Mouse (Mus musculus): ENCODE data around the gene Gtf2h4. TPM values are rescaled to one million over a fixed set of nuclear protein-coding genes. Genes with fewer than 3 reads are reported as not detected.
A peak's percentile ranks its signal among the peaks of the same experiment; 100 is the strongest.

The Gtf2h4 gene
- total and polyA plus RNA-seq, 2 experiments from 2014 or later: 18.0 to 24.2 TPM

DNA sequence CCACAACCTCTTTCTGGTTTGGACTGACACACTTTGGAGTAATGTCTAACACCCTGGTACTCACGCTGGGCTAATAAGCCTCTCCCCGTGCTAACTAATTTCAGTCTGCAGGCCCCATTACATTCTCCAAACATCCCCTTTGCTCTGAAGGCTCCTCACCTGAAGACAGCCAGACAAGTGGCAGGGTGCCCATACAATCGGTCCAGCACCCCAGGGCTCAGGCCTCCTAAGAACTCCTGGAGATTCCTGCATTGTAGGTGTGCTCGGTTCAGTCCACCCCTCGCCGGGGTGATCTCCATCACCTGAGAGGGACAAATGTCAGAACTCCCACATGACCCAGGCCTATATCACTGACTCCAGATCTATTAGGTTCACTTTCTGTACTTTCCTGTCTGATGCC, 1.0 kb downstream of the Gtf2h4 start:
- TF ChIP-seq CTCF (IDR thresholded peaks at IDR 0.05; ENCODE audit: low read depth) (no peak), EP300 (IDR thresholded peaks at IDR 0.05; ENCODE audit: low read depth) (no peak)
- H3K4me3 ChIP-seq (ENCODE audit: low read depth, low read length): 0 out of 2 replicates have a peak overlapping the region, but pooled peaks have one; percentile 76
- ATAC-seq (ENCODE audit: insufficient read depth, low read depth): no peak
- peak overlapping the region; percentile 60; the same call in 1 of the 2 replicates for H3K27ac ChIP-seq (ENCODE audit: low read depth)
- H3K4me1 ChIP-seq (ENCODE audit: control insufficient read depth, insufficient read depth): no peaks in the 10 kb centered on the region
- no peaks in the 10 kb centered on the region for H3K36me3 ChIP-seq (replicated peaks; ENCODE audit: control insufficient read depth, insufficient read depth, low read length)
- 83% methylated on average over 6 of the region's 6 CpGs for WGBS
- H3K4me2 ChIP-seq (ENCODE audit: low read depth, low read length): peak overlapping the region; percentile 88; the same call in 1 of the 2 replicates
- no peaks in the 10 kb centered on the region for H3K27me3 ChIP-seq (ENCODE audit: control insufficient read depth, insufficient read depth, low read length)
- no peaks in the 10 kb centered on the region for H3K9me3 ChIP-seq (replicated peaks; ENCODE audit: control insufficient read depth, low read length)
- DNase-seq (ENCODE audit: low spot score): no peak
- H3K9ac ChIP-seq (replicated peaks; ENCODE audit: low read depth, low read length): no peak overlapping the region; the same call in 1 of the 2 replicates

DNA sequence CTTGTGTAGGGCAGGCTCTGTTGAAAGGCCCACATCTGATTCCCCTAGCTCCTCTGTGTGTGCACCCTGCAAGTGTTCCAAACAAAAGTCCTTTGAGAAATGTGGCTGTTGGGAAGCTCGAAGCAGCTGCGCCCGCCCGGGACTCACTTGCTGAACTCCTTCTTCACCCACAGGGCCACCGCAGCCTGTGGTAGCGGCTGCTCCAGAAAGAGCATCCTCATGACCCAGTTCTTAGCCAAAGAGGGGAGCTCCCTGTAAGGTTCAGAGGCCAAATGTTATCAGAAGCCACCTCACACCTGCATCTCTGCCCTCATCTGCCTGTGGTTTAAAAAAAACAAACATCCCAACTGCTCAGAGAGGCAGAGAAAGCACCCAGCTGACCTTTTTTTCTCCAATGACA, 1.7 kb downstream of the Gtf2h4 start:
- no peaks in the 10 kb centered on the region for H3K27me3 ChIP-seq (ENCODE audit: control insufficient read depth, insufficient read depth, low read length)
- H3K36me3 ChIP-seq (replicated peaks; ENCODE audit: control insufficient read depth, insufficient read depth, low read length): no peaks in the 10 kb centered on the region
- 86% methylated on average over 6 of the region's 6 CpGs for WGBS
- H3K4me2 ChIP-seq (ENCODE audit: low read depth, low read length): no peak overlapping the region
- no peaks in the 10 kb centered on the region for H3K9me3 ChIP-seq (replicated peaks; ENCODE audit: control insufficient read depth, low read length)
- no peak overlapping the region for H3K4me3 ChIP-seq (ENCODE audit: low read depth, low read length)
- H3K27ac ChIP-seq (ENCODE audit: low read depth): peak overlapping the region; percentile 36; the same call in 1 of the 2 replicates
- ATAC-seq (ENCODE audit: insufficient read depth, low read depth) (no peak), DNase-seq (ENCODE audit: low spot score) (no peak)
- no peak overlapping the region for H3K9ac ChIP-seq (replicated peaks; ENCODE audit: low read depth, low read length)
- TF ChIP-seq CTCF (IDR thresholded peaks at IDR 0.05; ENCODE audit: low read depth): no peak
- TF ChIP-seq EP300 (IDR thresholded peaks at IDR 0.05; ENCODE audit: low read depth): no peak
- peaks cover 2% of the 10 kb centered on the region; the same call in 1 of the 2 replicates for H3K4me1 ChIP-seq (ENCODE audit: control insufficient read depth, insufficient read depth)

DNA sequence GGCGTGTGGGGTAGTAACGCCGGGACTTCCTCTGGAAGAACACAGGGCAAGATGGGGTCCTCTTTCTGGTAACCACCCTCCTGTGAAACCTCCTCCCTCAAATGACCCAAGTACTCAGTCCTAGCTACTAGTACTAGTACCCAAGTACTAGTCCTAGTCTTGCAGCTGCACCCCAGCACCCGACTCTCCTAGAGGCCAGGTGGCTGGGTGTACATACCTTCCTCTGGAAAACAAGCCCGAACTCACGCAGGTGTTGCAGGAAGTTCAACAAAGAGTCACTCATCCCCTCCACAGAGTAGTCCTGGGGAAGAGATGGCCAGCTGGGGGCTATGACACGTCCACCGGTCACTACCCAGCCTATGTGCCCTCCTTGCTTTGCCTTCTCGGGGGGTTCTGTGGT, 3.8 kb downstream of the Gtf2h4 start:
- Histone ChIP-seq H3K27me3 (ENCODE audit: control insufficient read depth, insufficient read depth, low read length) (no peaks in the 10 kb centered on the region), H3K27ac (ENCODE audit: low read depth) (no peak overlapping the region), H3K36me3 (replicated peaks; ENCODE audit: control insufficient read depth, insufficient read depth, low read length) (0 out of 2 replicates have a peak, but pooled peaks cover 10% of the 10 kb centered on the region), H3K4me3 (ENCODE audit: low read depth, low read length) (no peak overlapping the region), H3K4me2 (ENCODE audit: low read depth, low read length) (no peak overlapping the region), H3K9me3 (replicated peaks; ENCODE audit: control insufficient read depth, low read length) (no peaks in the 10 kb centered on the region), H3K4me1 (ENCODE audit: control insufficient read depth, insufficient read depth) (peaks cover 6% of the 10 kb centered on the region; the same call in 1 of the 2 replicates), H3K9ac (replicated peaks; ENCODE audit: low read depth, low read length) (no peak overlapping the region)
- 82% methylated on average over 9 of the region's 9 CpGs for WGBS
- DNase-seq (ENCODE audit: low spot score) (no peak), ATAC-seq (ENCODE audit: insufficient read depth, low read depth) (no peak)
- TF ChIP-seq EP300 (IDR thresholded peaks at IDR 0.05; ENCODE audit: low read depth) (no peak), CTCF (IDR thresholded peaks at IDR 0.05; ENCODE audit: low read depth) (no peak)

DNA sequence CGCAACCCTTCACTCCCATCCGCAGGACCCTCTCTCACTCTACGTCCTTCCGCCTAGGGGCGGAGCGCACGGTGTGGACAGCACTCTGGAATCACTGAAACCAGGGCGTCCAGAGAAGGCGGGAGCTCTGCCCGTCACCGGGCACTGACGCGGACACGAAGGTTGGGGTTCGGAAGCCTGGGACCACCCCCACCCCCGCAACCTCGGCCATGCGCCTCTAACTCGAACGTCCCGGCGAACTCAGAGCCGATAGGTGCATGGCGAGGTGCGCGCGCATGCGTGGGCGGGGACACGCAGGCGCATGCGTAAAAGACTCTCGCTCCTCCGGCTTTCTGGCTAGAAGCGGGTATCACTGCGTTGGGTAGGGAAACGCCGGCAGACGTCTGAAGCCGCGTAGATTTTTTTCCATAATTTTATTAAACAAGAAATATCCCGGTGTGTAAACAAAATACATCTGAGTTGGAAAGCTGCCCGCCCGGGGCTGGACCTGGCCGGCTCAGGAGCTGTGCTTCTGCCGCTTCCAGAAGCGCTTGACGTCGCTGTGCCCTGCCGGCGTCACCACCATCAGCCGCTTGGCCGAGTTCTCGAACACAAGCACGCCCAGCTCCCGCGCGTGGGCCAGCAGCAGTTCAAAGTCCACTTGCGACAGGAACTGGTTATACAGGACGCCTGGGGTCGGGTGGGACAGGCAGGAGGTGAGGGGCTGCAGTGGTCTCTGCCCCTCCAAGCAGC, 6.0 kb downstream of the Gtf2h4 start, which contains the start of gene Vars2:
Vars2 (minus strand) TSS at position 259 of the 732 bp plus-strand sequence.
- peak within 1 kb of the TSS; percentile 87 for H3K4me2 ChIP-seq (ENCODE audit: low read depth, low read length)
- H3K9ac ChIP-seq (replicated peaks; ENCODE audit: low read depth, low read length): peak within 1 kb of the TSS; percentile 74
- 0 out of 2 replicates have a peak, but pooled peaks have one; percentile 3 for TF ChIP-seq CTCF (IDR thresholded peaks at IDR 0.05; ENCODE audit: low read depth)
- TF ChIP-seq EP300 (IDR thresholded peaks at IDR 0.05; ENCODE audit: low read depth): no peak
- ATAC-seq (ENCODE audit: insufficient read depth, low read depth) (peak; percentile 83), DNase-seq (ENCODE audit: low spot score) (peak; percentile 92)
- no peaks in the 10 kb centered on the region for H3K9me3 ChIP-seq (replicated peaks; ENCODE audit: control insufficient read depth, low read length)
- peaks cover 29% of the 10 kb centered on the region for H3K36me3 ChIP-seq (replicated peaks; ENCODE audit: control insufficient read depth, insufficient read depth, low read length)
- H3K4me1 ChIP-seq (ENCODE audit: control insufficient read depth, insufficient read depth): peaks cover 6% of the 10 kb centered on the region; the same call in 1 of the 2 replicates
- peak within 1 kb of the TSS; percentile 75 for H3K4me3 ChIP-seq (ENCODE audit: low read depth, low read length)
- under 1% methylated on average over 60 of the region's 61 CpGs for WGBS
- H3K27me3 ChIP-seq (ENCODE audit: control insufficient read depth, insufficient read depth, low read length): no peaks in the 10 kb centered on the region
- H3K27ac ChIP-seq (ENCODE audit: low read depth): peak within 1 kb of the TSS; percentile 73

DNA sequence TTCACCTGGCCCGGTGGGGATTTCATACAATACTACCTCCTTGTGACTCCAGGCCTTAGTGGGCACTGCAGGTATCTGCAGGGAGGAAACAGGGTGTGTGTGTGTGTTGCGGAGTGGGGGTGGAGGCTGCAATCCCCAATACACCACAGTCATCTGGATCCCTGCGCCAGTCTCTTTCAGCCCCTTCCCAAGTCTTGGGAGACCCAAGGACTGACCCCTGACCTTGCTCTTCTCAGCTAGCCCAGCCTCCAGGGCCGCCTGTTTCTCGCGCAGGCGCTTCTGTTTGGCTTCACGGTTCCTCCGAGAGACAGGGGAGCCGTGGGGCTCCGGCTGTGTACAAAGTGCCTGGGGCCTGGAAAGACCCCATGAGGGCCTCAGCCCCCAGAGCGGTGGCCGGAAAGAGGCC, 6.7 kb downstream of the Gtf2h4 start:
- peak; percentile 19; the same call in 1 of the 2 replicates for ATAC-seq (ENCODE audit: insufficient read depth, low read depth)
- peaks cover 31% of the 10 kb centered on the region for H3K36me3 ChIP-seq (replicated peaks; ENCODE audit: control insufficient read depth, insufficient read depth, low read length)

More for the DNA sequence above, 6.7 kb downstream of the Gtf2h4 start:
- H3K9ac ChIP-seq (replicated peaks; ENCODE audit: low read depth, low read length): peak overlapping the region; percentile 74
- no peak for DNase-seq (ENCODE audit: low spot score)
- H3K4me1 ChIP-seq (ENCODE audit: control insufficient read depth, insufficient read depth): peaks cover 6% of the 10 kb centered on the region; the same call in 1 of the 2 replicates
- no peak for TF ChIP-seq CTCF (IDR thresholded peaks at IDR 0.05; ENCODE audit: low read depth)
- TF ChIP-seq EP300 (IDR thresholded peaks at IDR 0.05; ENCODE audit: low read depth): no peak
- peak overlapping the region; percentile 75 for H3K4me3 ChIP-seq (ENCODE audit: low read depth, low read length)
- WGBS: 3% methylated on average over 13 of the region's 13 CpGs
- no peaks in the 10 kb centered on the region for H3K9me3 ChIP-seq (replicated peaks; ENCODE audit: control insufficient read depth, low read length)
- no peaks in the 10 kb centered on the region for H3K27me3 ChIP-seq (ENCODE audit: control insufficient read depth, insufficient read depth, low read length)
- H3K27ac ChIP-seq (ENCODE audit: low read depth): peak overlapping the region; percentile 73
- H3K4me2 ChIP-seq (ENCODE audit: low read depth, low read length): peak overlapping the region; percentile 87

All from heart, postnatal 0 days (tissue).